Mouse (Mus musculus) liver, adult 10 weeks (tissue): ENCODE data around the gene Zfp981. TPM values are rescaled to one million over a fixed set of nuclear protein-coding genes. Genes with fewer than 3 reads are reported as not detected.

ENCODE experiments used
- polyA plus RNA-seq: library from polyadenylated mRNA; stranded (reverse); fragments of 350-450 nt; fragmentation: Illumina TruSeq; extraction: RNeasy Lipid Tissue Mini Kit (QIAGEN cat#74804); gene quantifications from one replicate; pipeline ENCODE4 v1.2.3, GENCODE M21; 2014; ENCODE audit warnings: low read depth, low replicate concordance

Zfp981 gene
- polyA plus RNA-seq: not detected

GRCm38 (mm10) chr4:146501727-146502126 is at the start of gene Zfp981:
TSS of gene Zfp981 (plus strand) at chr4:146502027.

Other genes starting within 250 kb of the Zfp981 start
- gene Zfp992, start 53.0 kb upstream of the Zfp981 start, polyA plus RNA-seq: 2.2 TPM
- gene Zfp993, start 108.9 kb downstream of the Zfp981 start, polyA plus RNA-seq: 2.7 TPM